8 mouse cellular contexts compared by ENCODE assay signal in the genomic region with DNA sequence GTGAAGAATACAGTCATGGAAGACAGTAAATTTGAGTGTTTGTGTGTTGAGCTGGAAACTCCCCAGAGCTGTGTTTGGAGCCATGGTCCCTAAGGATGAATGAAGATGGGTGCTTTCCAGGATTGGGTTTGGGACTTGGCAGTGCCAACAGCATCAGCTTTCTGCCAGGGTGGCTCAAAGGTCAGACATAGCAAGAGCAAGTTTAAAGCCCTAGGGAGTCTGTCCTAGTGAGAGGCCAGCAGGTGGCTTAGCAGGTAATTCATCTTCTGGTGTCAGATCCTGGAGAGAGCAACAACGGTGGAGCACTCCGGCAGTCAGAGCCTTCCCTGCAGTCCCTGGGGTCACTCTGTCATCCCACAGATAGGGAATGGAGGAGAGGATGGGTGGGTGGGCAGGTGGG. TPM values are rescaled to one million over a fixed set of nuclear protein-coding genes. Genes with fewer than 3 reads are reported as not detected.
DNase-seq lines count a peak whose midpoint lies in the region; ATAC-seq and TF ChIP-seq lines count a peak whose summit lies in the region.

No protein-coding gene starts in this region.

- no peak for ATAC-seq in heart, embryonic 14.5 days (ENCODE audit: insufficient number of reproducible peaks, insufficient read depth, low FRiP score, low read depth)
- ATAC-seq in midbrain, embryonic 11.5 days (ENCODE audit: low FRiP score): 0 out of 2 replicates have a peak, but pooled peaks have one; percentile 3
- ATAC-seq in midbrain, embryonic 15.5 days (replicated peaks): no peak

- H3K4me1 ChIP-seq in cerebellum, adult 2 months (ENCODE audit: control insufficient read depth, insufficient read depth, low read length): peaks cover 29% of the 10 kb centered on the region
- peaks cover 26 to 43% of the 10 kb centered on the region in 2 experiments for H3K4me1 ChIP-seq in heart, embryonic 14.5 days (ENCODE audit: control insufficient read depth in 2 of 2, insufficient read depth in 2 of 2, low read length in 2 of 2)
- H3K4me1 ChIP-seq in midbrain, embryonic 11.5 days (ENCODE audit: control insufficient read depth, insufficient read depth, low read length): peaks cover 8% of the 10 kb centered on the region; the same call in 1 of the 2 replicates
- peaks cover 33% of the 10 kb centered on the region for H3K4me1 ChIP-seq in midbrain, embryonic 15.5 days

- peak in 1 of 2 experiments; percentile 42 for DNase-seq in cerebellum, adult 2 months
- no peak for DNase-seq in cerebellum, postnatal 25 days
- no peak for DNase-seq in heart, adult 9 months (ENCODE audit: low spot score in 2 of 2)
- peak; percentile 82 for DNase-seq in midbrain, embryonic 11.5 days (ENCODE audit: low spot score, missing footprints)
- DNase-seq in ovary, adult 18-20 months (ENCODE audit: low spot score): no peak
- no peak for DNase-seq in thymus, postnatal 25 days

- no peak overlapping the region for H3K4me3 ChIP-seq in cerebellum, adult 2 months (replicated peaks; ENCODE audit: insufficient read depth, low read depth, low read length)
- H3K4me3 ChIP-seq in heart, embryonic 14.5 days (ENCODE audit: control insufficient read depth in 1 of 2, insufficient read depth in 1 of 2, low read depth in 1 of 2, low read length in 2 of 2): no peak overlapping the region
- H3K4me3 ChIP-seq in midbrain, embryonic 11.5 days (ENCODE audit: low read depth, low read length): no peak overlapping the region
- no peak overlapping the region for H3K4me3 ChIP-seq in midbrain, embryonic 15.5 days

- peak overlapping the region; percentile 74 for H3K27ac ChIP-seq in cerebellum, adult 2 months (ENCODE audit: insufficient read depth, low read length)
- peak overlapping the region; percentile 67 to 72 for H3K27ac ChIP-seq in heart, embryonic 14.5 days (replicated peaks in 1 of 2; ENCODE audit: control insufficient read depth in 1 of 2, insufficient read depth in 1 of 2, low read depth in 2 of 2, low read length in 2 of 2)
- no peak overlapping the region; the same call in 1 of the 2 replicates for H3K27ac ChIP-seq in midbrain, embryonic 11.5 days (ENCODE audit: low read depth, low read length)
- no peak overlapping the region for H3K27ac ChIP-seq in midbrain, embryonic 15.5 days

- no peaks in the 10 kb centered on the region for H3K9me3 ChIP-seq in heart, embryonic 14.5 days (ENCODE audit: control insufficient read depth, low read length)
- H3K9me3 ChIP-seq in midbrain, embryonic 11.5 days (ENCODE audit: control insufficient read depth, low read length): no peaks in the 10 kb centered on the region
- no peaks in the 10 kb centered on the region for H3K9me3 ChIP-seq in midbrain, embryonic 15.5 days

- H3K36me3 ChIP-seq in heart, embryonic 14.5 days (ENCODE audit: control insufficient read depth, insufficient read depth, low read length): peaks cover 21% of the 10 kb centered on the region
- peaks cover 4% of the 10 kb centered on the region; the same call in 1 of the 2 replicates for H3K36me3 ChIP-seq in midbrain, embryonic 11.5 days (ENCODE audit: control insufficient read depth, insufficient read depth, low read length)
- H3K36me3 ChIP-seq in midbrain, embryonic 15.5 days (replicated peaks): no peaks in the 10 kb centered on the region

- peak overlapping the region; percentile 38; the same call in 1 of the 2 replicates for H3K9ac ChIP-seq in heart, embryonic 14.5 days (ENCODE audit: low read length)
- no peak overlapping the region for H3K9ac ChIP-seq in midbrain, embryonic 11.5 days (ENCODE audit: low read length)
- no peak overlapping the region for H3K9ac ChIP-seq in midbrain, embryonic 15.5 days

- WGBS in cerebellum, adult 2 months: 11% methylated on average over 2 of the region's 2 CpGs
- WGBS in heart, embryonic 14.5 days: 29% methylated on average over 2 of the region's 2 CpGs
- 61% methylated on average over 2 of the region's 2 CpGs for WGBS in midbrain, embryonic 11.5 days
- 69% methylated on average over 2 of the region's 2 CpGs for WGBS in midbrain, embryonic 15.5 days

- H3K4me2 ChIP-seq in heart, embryonic 14.5 days (ENCODE audit: low read length): no peak overlapping the region
- H3K4me2 ChIP-seq in midbrain, embryonic 11.5 days: no peak overlapping the region
- no peak overlapping the region for H3K4me2 ChIP-seq in midbrain, embryonic 15.5 days

- no peak for TF ChIP-seq POLR2A in cerebellum, adult 2 months (IDR thresholded peaks at IDR 0.05; ENCODE audit: borderline replicate concordance, insufficient read depth, low read length)

- no peaks in the 10 kb centered on the region for H3K27me3 ChIP-seq in cerebellum, adult 2 months (ENCODE audit: control insufficient read depth, insufficient read depth, low read length)
- H3K27me3 ChIP-seq in heart, embryonic 14.5 days (ENCODE audit: control insufficient read depth, insufficient read depth, low read length): no peaks in the 10 kb centered on the region
- H3K27me3 ChIP-seq in midbrain, embryonic 11.5 days (ENCODE audit: control insufficient read depth, insufficient read depth, low read length): no peaks in the 10 kb centered on the region
- H3K27me3 ChIP-seq in midbrain, embryonic 15.5 days (replicated peaks): no peaks in the 10 kb centered on the region

- TF ChIP-seq CTCF in cerebellum, adult 2 months (IDR thresholded peaks at IDR 0.05; ENCODE audit: borderline replicate concordance, insufficient read depth, low read depth, low read length): no peak

RNA-seq across cellular contexts. Expression of a gene that starts 31.5 kb away (rescaled TPM):
- 1.4 and 1.5 TPM in 2 replicates for polyA plus RNA-seq in cerebellum, adult 2 months (2012; rRNA removed)
- 2.3 and 4.0 TPM in 2 replicates for polyA plus RNA-seq in heart, embryonic 14.5 days (2014; fragmentation: Nextera tagmentation; extraction: Ambion mirVana)
- 5.6 and 6.1 TPM in 2 replicates for polyA plus RNA-seq in midbrain, embryonic 11.5 days (2014; fragmentation: Nextera tagmentation; extraction: Ambion mirVana)
- 3.9 TPM in 2 replicates for polyA plus RNA-seq in midbrain, embryonic 15.5 days (2015; fragmentation: Nextera tagmentation; extraction: Ambion mirVana)

Comparison
In these comparisons a context has a peak if more than half of its experiments do, and no peak if none do; other contexts are left out.
1. H3K27ac ChIP-seq: peak in cerebellum, adult 2 months (single experiment) and heart, embryonic 14.5 days (2 of 2); none in midbrain, embryonic 11.5 days (single experiment) and midbrain, embryonic 15.5 days (single experiment).